Mouse (Mus musculus): ENCODE results near the gene Gtf2ird1.

DNA sequence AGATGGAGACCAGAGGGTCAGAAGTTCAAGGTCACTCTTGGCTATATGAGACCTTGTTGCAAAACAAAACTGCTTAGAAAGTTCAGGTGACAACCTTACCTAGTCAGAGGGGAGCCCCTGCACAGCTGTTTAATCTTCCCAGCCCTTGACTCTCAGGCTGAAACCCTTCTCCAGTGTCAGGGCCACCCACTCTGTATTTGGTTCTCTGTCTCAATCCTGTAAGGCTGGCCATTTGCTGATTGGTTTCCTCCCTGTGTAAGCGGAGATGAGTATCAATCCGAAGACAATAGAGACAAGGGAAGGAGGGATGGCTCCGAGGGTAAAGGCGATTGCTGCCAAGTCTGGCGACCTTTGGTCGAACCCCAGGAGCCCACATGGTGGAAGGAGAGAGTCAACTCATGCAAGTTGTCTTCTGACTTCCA lies 116.4 kb downstream of the Gtf2ird1 start:
- TF ChIP-seq MYC (IDR thresholded peaks at IDR 0.05; ENCODE audit: low read depth, low read length) = no peak
- TF ChIP-seq EP300 (IDR thresholded peaks at IDR 0.05; ENCODE audit: low read length) = no peak
- no peak for TF ChIP-seq POLR2AphosphoS2 (IDR thresholded peaks at IDR 0.05; ENCODE audit: low read depth, low read length)
- TF ChIP-seq POLR2A (IDR thresholded peaks at IDR 0.05; ENCODE audit: low read depth, low read length) = no peak

All from CH12.LX (cell line).